In the genomic region with DNA sequence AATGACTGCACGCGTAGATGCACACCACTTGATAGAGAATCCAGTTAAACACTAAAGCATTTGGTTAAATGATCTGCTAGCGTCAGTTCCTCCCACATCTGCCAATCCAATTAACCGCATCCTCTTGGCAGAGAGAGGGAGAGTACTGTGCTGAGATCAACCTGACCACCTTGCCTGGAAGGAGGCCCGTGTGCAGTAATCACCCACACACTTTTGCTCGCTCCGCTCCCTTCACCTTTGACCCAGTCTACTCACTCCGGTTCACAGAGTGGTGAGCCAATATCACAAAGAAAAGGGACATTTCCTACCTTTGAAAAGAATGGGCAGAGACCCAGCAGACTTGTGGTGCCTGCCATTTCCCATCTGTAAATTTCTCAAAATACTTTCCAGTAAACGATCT, we compare ENCODE assay signal across 10 mouse cellular contexts.
DNase-seq lines count a peak whose midpoint lies in the region; ATAC-seq and TF ChIP-seq lines count a peak whose summit lies in the region.
"Had no signal": no experiment of that assay in that cellular context is flagged by ENCODE, and none has a peak within 500 bp of the region (broad histone marks: within the 10 kb centered on the region; RNA-seq: fewer than 3 reads in every experiment).

No protein-coding gene starts in this region.

- 0 out of 2 replicates have a peak overlapping the region, but pooled peaks have one; percentile 10 for H3K27ac ChIP-seq in liver, embryonic 12.5 days
- H3K27ac ChIP-seq in liver, postnatal 0 days (ENCODE audit: low read depth) = no peak overlapping the region
- peak overlapping the region; percentile 87 to 88 for H3K27ac ChIP-seq in heart, embryonic 14.5 days (replicated peaks in 1 of 2; ENCODE audit: control insufficient read depth in 1 of 2, insufficient read depth in 1 of 2, low read depth in 2 of 2, low read length in 2 of 2)
- no peak overlapping the region for H3K27ac ChIP-seq in midbrain, postnatal 0 days (ENCODE audit: low read depth, low read length)
- H3K27ac ChIP-seq: forebrain, embryonic 13.5 days had no signal

- no peak overlapping the region for H3K9ac ChIP-seq in liver, embryonic 12.5 days
- no peak overlapping the region for H3K9ac ChIP-seq in liver, postnatal 0 days (replicated peaks)
- no peak overlapping the region for H3K9ac ChIP-seq in heart, embryonic 14.5 days (ENCODE audit: low read length)
- no peak overlapping the region for H3K9ac ChIP-seq in midbrain, postnatal 0 days (replicated peaks; ENCODE audit: low read length, poor library complexity, severe bottlenecking)
- H3K9ac ChIP-seq: forebrain, embryonic 13.5 days had no signal

- no peaks in the 10 kb centered on the region for H3K36me3 ChIP-seq in liver, embryonic 12.5 days
- no peaks in the 10 kb centered on the region for H3K36me3 ChIP-seq in liver, postnatal 0 days (replicated peaks; ENCODE audit: insufficient read depth, low read length)
- no peaks in the 10 kb centered on the region for H3K36me3 ChIP-seq in heart, embryonic 14.5 days (ENCODE audit: control insufficient read depth, insufficient read depth, low read length)
- no peaks in the 10 kb centered on the region for H3K36me3 ChIP-seq in midbrain, postnatal 0 days (ENCODE audit: insufficient read depth, low read length)

- WGBS in liver, embryonic 12.5 days (ENCODE audit: insufficient replicate concordance) = 41% methylated on average over 9 of the region's 9 CpGs
- 42% methylated on average over 9 of the region's 9 CpGs for WGBS in liver, postnatal 0 days (ENCODE audit: insufficient replicate concordance)
- 69% methylated on average over 9 of the region's 9 CpGs for WGBS in heart, embryonic 14.5 days
- 53% methylated on average over 9 of the region's 9 CpGs for WGBS in midbrain, postnatal 0 days

- ATAC-seq in liver, embryonic 12.5 days = no peak
- ATAC-seq in liver, postnatal 0 days = no peak
- no peak; the same call in 1 of the 2 replicates for ATAC-seq in heart, embryonic 14.5 days (ENCODE audit: insufficient number of reproducible peaks, insufficient read depth, low FRiP score, low read depth)
- ATAC-seq in midbrain, postnatal 0 days (ENCODE audit: low FRiP score) = no peak
- ATAC-seq: forebrain, embryonic 13.5 days had no signal

- DNase-seq in liver, postnatal 0 days = no peak
- DNase-seq in kidney, postnatal 10 days = peak; percentile 59
- peak; percentile 61 for DNase-seq in skeletal muscle tissue, adult 2 months (ENCODE audit: low read depth, low spot score)
- DNase-seq in embryo, embryonic 11 days = no peak
- DNase-seq in cerebellum, postnatal 14 days = no peak
- no peak for DNase-seq in midbrain, postnatal 0 days (ENCODE audit: low spot score)

- H3K4me2 ChIP-seq in liver, embryonic 12.5 days = no peak overlapping the region
- H3K4me2 ChIP-seq in liver, postnatal 0 days (ENCODE audit: low read depth, low read length) = no peak overlapping the region
- no peak overlapping the region for H3K4me2 ChIP-seq in heart, embryonic 14.5 days (ENCODE audit: low read length)
- H3K4me2 ChIP-seq in midbrain, postnatal 0 days (ENCODE audit: low read depth, low read length, poor library complexity, severe bottlenecking) = no peak overlapping the region
- H3K4me2 ChIP-seq: forebrain, embryonic 13.5 days had no signal

- H3K4me3 ChIP-seq in liver, embryonic 12.5 days = no peak overlapping the region
- H3K4me3 ChIP-seq in liver, postnatal 0 days (ENCODE audit: low read depth, low read length) = no peak overlapping the region
- H3K4me3 ChIP-seq in heart, embryonic 14.5 days (ENCODE audit: control insufficient read depth in 1 of 2, insufficient read depth in 1 of 2, low read depth in 1 of 2, low read length in 2 of 2) = no peak overlapping the region
- H3K4me3 ChIP-seq in midbrain, postnatal 0 days (ENCODE audit: low read depth, low read length) = no peak overlapping the region
- H3K4me3 ChIP-seq: forebrain, embryonic 13.5 days; myocyte had no signal

- no peaks in the 10 kb centered on the region for H3K27me3 ChIP-seq in liver, embryonic 12.5 days (replicated peaks)
- H3K27me3 ChIP-seq in liver, postnatal 0 days (ENCODE audit: insufficient read depth, low read length) = no peaks in the 10 kb centered on the region
- no peaks in the 10 kb centered on the region for H3K27me3 ChIP-seq in heart, embryonic 14.5 days (ENCODE audit: control insufficient read depth, insufficient read depth, low read length)
- no peaks in the 10 kb centered on the region for H3K27me3 ChIP-seq in midbrain, postnatal 0 days (ENCODE audit: insufficient read depth, low read length)
- H3K27me3 ChIP-seq: forebrain, embryonic 13.5 days had no signal

- no peak for TF ChIP-seq CTCF in liver, postnatal 0 days (IDR thresholded peaks at IDR 0.05; ENCODE audit: low read depth)
- TF ChIP-seq CTCF in midbrain, postnatal 0 days (IDR thresholded peaks at IDR 0.05) = no peak

- no peaks in the 10 kb centered on the region for H3K9me3 ChIP-seq in liver, embryonic 12.5 days (replicated peaks)
- H3K9me3 ChIP-seq in liver, postnatal 0 days (ENCODE audit: low read length) = no peaks in the 10 kb centered on the region
- no peaks in the 10 kb centered on the region for H3K9me3 ChIP-seq in heart, embryonic 14.5 days (ENCODE audit: control insufficient read depth, low read length)
- no peaks in the 10 kb centered on the region for H3K9me3 ChIP-seq in midbrain, postnatal 0 days (ENCODE audit: low read length)
- H3K9me3 ChIP-seq: forebrain, embryonic 13.5 days had no signal

- H3K4me1 ChIP-seq in liver, embryonic 12.5 days = peaks cover 17% of the 10 kb centered on the region; the same call in 1 of the 2 replicates
- H3K4me1 ChIP-seq in liver, postnatal 0 days (ENCODE audit: insufficient read depth) = no peaks in the 10 kb centered on the region; the same call in 1 of the 2 replicates
- H3K4me1 ChIP-seq in heart, embryonic 14.5 days (ENCODE audit: control insufficient read depth in 2 of 2, insufficient read depth in 2 of 2, low read length in 2 of 2) = peaks cover 23 to 36% of the 10 kb centered on the region in 2 experiments
- H3K4me1 ChIP-seq in midbrain, postnatal 0 days (ENCODE audit: insufficient read depth, low read length) = no peaks in the 10 kb centered on the region

- TF ChIP-seq EP300 in liver, postnatal 0 days (IDR thresholded peaks at IDR 0.05; ENCODE audit: low read depth) = no peak

Comparison
In these comparisons a context has a peak if more than half of its experiments do, and no peak if none do; other contexts are left out.
1. H3K27ac ChIP-seq: peak in liver, embryonic 12.5 days (single experiment) and heart, embryonic 14.5 days (2 of 2); none in liver, postnatal 0 days (single experiment) and midbrain, postnatal 0 days (single experiment).
2. DNase-seq: peak in kidney, postnatal 10 days (single experiment) and skeletal muscle tissue, adult 2 months (single experiment); none in liver, postnatal 0 days (single experiment), embryo, embryonic 11 days (single experiment), cerebellum, postnatal 14 days (0 of 2) and midbrain, postnatal 0 days (single experiment).